ENCODE assay signal across 9 mouse cellular contexts in genomic region chr13:29034444-29034843, GRCm38 (mm10).
DNase-seq lines count a peak whose midpoint lies in the region; ATAC-seq and TF ChIP-seq lines count a peak whose summit lies in the region.
"Had no signal": no experiment of that assay in that cellular context is flagged by ENCODE, and none has a peak within 500 bp of the region (broad histone marks: within the 10 kb centered on the region; RNA-seq: fewer than 3 reads in every experiment).

No protein-coding gene starts in this region.

- no peak overlapping the region for H3K4me3 ChIP-seq in forebrain, embryonic 13.5 days
- no peak overlapping the region for H3K4me3 ChIP-seq in forebrain, postnatal 0 days (ENCODE audit: low read depth, low read length)
- H3K4me3 ChIP-seq in embryonic facial prominence, embryonic 15.5 days (replicated peaks), result no peak overlapping the region
- H3K4me3 ChIP-seq in limb, embryonic 14.5 days (replicated peaks; ENCODE audit: low read length), result no peak overlapping the region
- no peak overlapping the region for H3K4me3 ChIP-seq in midbrain, postnatal 0 days (ENCODE audit: low read depth, low read length)

- peaks cover 7% of the 10 kb centered on the region for H3K4me1 ChIP-seq in forebrain, embryonic 13.5 days
- no peaks in the 10 kb centered on the region for H3K4me1 ChIP-seq in forebrain, postnatal 0 days (ENCODE audit: insufficient read depth)
- H3K4me1 ChIP-seq in embryonic facial prominence, embryonic 15.5 days, result peaks cover 7% of the 10 kb centered on the region; the same call in 1 of the 2 replicates
- peaks cover 5% of the 10 kb centered on the region; the same call in 1 of the 2 replicates for H3K4me1 ChIP-seq in limb, embryonic 14.5 days (ENCODE audit: control insufficient read depth, insufficient read depth, low read length)
- peaks cover 6% of the 10 kb centered on the region; the same call in 1 of the 2 replicates for H3K4me1 ChIP-seq in midbrain, postnatal 0 days (ENCODE audit: insufficient read depth, low read length)

- no peaks in the 10 kb centered on the region for H3K9me3 ChIP-seq in forebrain, embryonic 13.5 days (replicated peaks)
- no peaks in the 10 kb centered on the region for H3K9me3 ChIP-seq in forebrain, postnatal 0 days (ENCODE audit: low read length)
- no peaks in the 10 kb centered on the region for H3K9me3 ChIP-seq in embryonic facial prominence, embryonic 15.5 days (replicated peaks)
- H3K9me3 ChIP-seq in limb, embryonic 14.5 days (ENCODE audit: control insufficient read depth, low read length), result no peaks in the 10 kb centered on the region
- H3K9me3 ChIP-seq in midbrain, postnatal 0 days (ENCODE audit: low read length), result no peaks in the 10 kb centered on the region

- DNase-seq in forebrain, postnatal 0 days, result no peak
- DNase-seq in limb, embryonic 14.5 days (ENCODE audit: low spot score), result peak; percentile 63
- DNase-seq in midbrain, postnatal 0 days (ENCODE audit: low spot score), result peak; percentile 19
- DNase-seq in retina, postnatal 1 day, result no peak
- DNase-seq in adrenal gland, adult 8-10 months, result no peak
- DNase-seq: adrenal gland, adult 2 months had no signal

- H3K27me3 ChIP-seq in forebrain, embryonic 13.5 days, result no peaks in the 10 kb centered on the region
- no peaks in the 10 kb centered on the region for H3K27me3 ChIP-seq in forebrain, postnatal 0 days (ENCODE audit: insufficient read depth, low read length)
- H3K27me3 ChIP-seq in embryonic facial prominence, embryonic 15.5 days, result no peaks in the 10 kb centered on the region
- no peaks in the 10 kb centered on the region for H3K27me3 ChIP-seq in limb, embryonic 14.5 days (ENCODE audit: control insufficient read depth, insufficient read depth, low read length)
- no peaks in the 10 kb centered on the region for H3K27me3 ChIP-seq in midbrain, postnatal 0 days (ENCODE audit: insufficient read depth, low read length)

- peak; percentile 36; the same call in 1 of the 2 replicates for ATAC-seq in forebrain, embryonic 13.5 days
- ATAC-seq in forebrain, postnatal 0 days, result no peak
- peak; percentile 80 for ATAC-seq in embryonic facial prominence, embryonic 15.5 days (ENCODE audit: insufficient number of reproducible peaks, low FRiP score, low TSS enrichment, low read depth)
- peak; percentile 84 for ATAC-seq in limb, embryonic 14.5 days (ENCODE audit: low FRiP score, low read depth)
- ATAC-seq in midbrain, postnatal 0 days (ENCODE audit: low FRiP score), result peak; percentile 58; the same call in 1 of the 2 replicates
- ATAC-seq in inflammation-experienced regulatory T-cells, adult 6 months, result no peak

- no peak overlapping the region for H3K9ac ChIP-seq in forebrain, embryonic 13.5 days
- H3K9ac ChIP-seq in forebrain, postnatal 0 days, result no peak overlapping the region
- no peak overlapping the region for H3K9ac ChIP-seq in embryonic facial prominence, embryonic 15.5 days
- H3K9ac ChIP-seq in limb, embryonic 14.5 days (ENCODE audit: low read depth, low read length, severe bottlenecking), result no peak overlapping the region
- H3K9ac ChIP-seq in midbrain, postnatal 0 days (replicated peaks; ENCODE audit: low read length, poor library complexity, severe bottlenecking), result no peak overlapping the region

- 47% methylated on average over 8 of the region's 8 CpGs for WGBS in forebrain, embryonic 13.5 days
- 55% methylated on average over 8 of the region's 8 CpGs for WGBS in forebrain, postnatal 0 days
- 40% methylated on average over 8 of the region's 8 CpGs for WGBS in embryonic facial prominence, embryonic 15.5 days
- WGBS in limb, embryonic 14.5 days, result 31% methylated on average over 8 of the region's 8 CpGs
- WGBS in midbrain, postnatal 0 days, result 38% methylated on average over 8 of the region's 8 CpGs

- no peak for TF ChIP-seq CTCF in forebrain, postnatal 0 days (IDR thresholded peaks at IDR 0.05; ENCODE audit: low read depth)
- TF ChIP-seq CTCF in midbrain, postnatal 0 days (IDR thresholded peaks at IDR 0.05), result no peak

- H3K4me2 ChIP-seq in forebrain, embryonic 13.5 days, result no peak overlapping the region
- no peak overlapping the region for H3K4me2 ChIP-seq in forebrain, postnatal 0 days (ENCODE audit: low read depth)
- H3K4me2 ChIP-seq in embryonic facial prominence, embryonic 15.5 days (replicated peaks), result no peak overlapping the region
- no peak overlapping the region for H3K4me2 ChIP-seq in limb, embryonic 14.5 days (replicated peaks; ENCODE audit: low read depth, low read length, severe bottlenecking)
- H3K4me2 ChIP-seq in midbrain, postnatal 0 days (ENCODE audit: low read depth, low read length, poor library complexity, severe bottlenecking), result no peak overlapping the region

- H3K27ac ChIP-seq in forebrain, embryonic 13.5 days, result no peak overlapping the region
- no peak overlapping the region for H3K27ac ChIP-seq in forebrain, postnatal 0 days (ENCODE audit: low read depth, low read length)
- no peak overlapping the region for H3K27ac ChIP-seq in embryonic facial prominence, embryonic 15.5 days (replicated peaks)
- H3K27ac ChIP-seq in limb, embryonic 14.5 days (replicated peaks; ENCODE audit: low read depth, low read length), result no peak overlapping the region
- H3K27ac ChIP-seq in midbrain, postnatal 0 days (ENCODE audit: low read depth, low read length), result no peak overlapping the region

- H3K36me3 ChIP-seq in forebrain, embryonic 13.5 days (ENCODE audit: poor library complexity, severe bottlenecking), result no peaks in the 10 kb centered on the region
- peaks cover 3% of the 10 kb centered on the region; the same call in 1 of the 2 replicates for H3K36me3 ChIP-seq in forebrain, postnatal 0 days (ENCODE audit: insufficient read depth)
- H3K36me3 ChIP-seq in embryonic facial prominence, embryonic 15.5 days, result no peaks in the 10 kb centered on the region
- no peaks in the 10 kb centered on the region for H3K36me3 ChIP-seq in limb, embryonic 14.5 days (ENCODE audit: control insufficient read depth, insufficient read depth, low read length)
- no peaks in the 10 kb centered on the region for H3K36me3 ChIP-seq in midbrain, postnatal 0 days (ENCODE audit: insufficient read depth, low read length)

- no peak for TF ChIP-seq POLR2A in limb, embryonic 14.5 days (IDR thresholded peaks at IDR 0.05; ENCODE audit: borderline replicate concordance, extremely low read depth, insufficient read depth, insufficient read length)

Comparison
In these comparisons a context has a peak if more than half of its experiments do, and no peak if none do; other contexts are left out.
1. ATAC-seq: peak in forebrain, embryonic 13.5 days (single experiment), embryonic facial prominence, embryonic 15.5 days (single experiment), limb, embryonic 14.5 days (single experiment) and midbrain, postnatal 0 days (single experiment); none in forebrain, postnatal 0 days (single experiment) and inflammation-experienced regulatory T-cells, adult 6 months (single experiment).
2. DNase-seq: peak in limb, embryonic 14.5 days (single experiment) and midbrain, postnatal 0 days (single experiment); none in forebrain, postnatal 0 days (single experiment), retina, postnatal 1 day (single experiment) and adrenal gland, adult 8-10 months (single experiment).